Mouse (Mus musculus) heart, postnatal 14 days (tissue): ENCODE data around the gene Map3k14. TPM values are rescaled to one million over a fixed set of nuclear protein-coding genes. Genes with fewer than 3 reads are reported as not detected.
"Not testable (repeated sequence)": the region's sequence is repeated elsewhere in the genome, so short reads cannot be mapped to it uniquely, and the experiment has no call there.

Experiments used
- DNase-seq, 2 experiments: peaks; one replicate each; pipeline ENCODE4 v3.0.0; 2021 to 2022
- intact Hi-C: fragments of 180-260 bp; cut with DNase I; formaldehyde crosslinking; loops from one replicate; pipeline ENCODE4 v1.15.1; 2025
- long read RNA-seq, 2 experiments: library from polyadenylated mRNA; stranded (forward); transcript quantifications; one replicate each; pipeline ENCODE4 v2.0.0; 2021
- total RNA-seq, 2 experiments: library from RNA; stranded (reverse); gene quantifications; 2 replicates each; pipeline ENCODE4 v1.2.3; 2021

The Map3k14 gene
- 1 to 10 TPM; 3.5 to 4.0 TPM for total RNA-seq
- long read RNA-seq, experiment 1, full-length matches to known transcripts = 2 of 4 reads
- long read RNA-seq, experiment 1, partial matches to known transcripts = 2 of 4 reads
- long read RNA-seq, experiment 1, other reads (novel, unspliced or antisense) = 0 of 4 reads
- long read RNA-seq, experiment 2, full-length matches to known transcripts = 1 of 3 reads
- long read RNA-seq, experiment 2, partial matches to known transcripts = 2 of 3 reads
- long read RNA-seq, experiment 2, other reads (novel, unspliced or antisense) = 0 of 3 reads

DNA sequence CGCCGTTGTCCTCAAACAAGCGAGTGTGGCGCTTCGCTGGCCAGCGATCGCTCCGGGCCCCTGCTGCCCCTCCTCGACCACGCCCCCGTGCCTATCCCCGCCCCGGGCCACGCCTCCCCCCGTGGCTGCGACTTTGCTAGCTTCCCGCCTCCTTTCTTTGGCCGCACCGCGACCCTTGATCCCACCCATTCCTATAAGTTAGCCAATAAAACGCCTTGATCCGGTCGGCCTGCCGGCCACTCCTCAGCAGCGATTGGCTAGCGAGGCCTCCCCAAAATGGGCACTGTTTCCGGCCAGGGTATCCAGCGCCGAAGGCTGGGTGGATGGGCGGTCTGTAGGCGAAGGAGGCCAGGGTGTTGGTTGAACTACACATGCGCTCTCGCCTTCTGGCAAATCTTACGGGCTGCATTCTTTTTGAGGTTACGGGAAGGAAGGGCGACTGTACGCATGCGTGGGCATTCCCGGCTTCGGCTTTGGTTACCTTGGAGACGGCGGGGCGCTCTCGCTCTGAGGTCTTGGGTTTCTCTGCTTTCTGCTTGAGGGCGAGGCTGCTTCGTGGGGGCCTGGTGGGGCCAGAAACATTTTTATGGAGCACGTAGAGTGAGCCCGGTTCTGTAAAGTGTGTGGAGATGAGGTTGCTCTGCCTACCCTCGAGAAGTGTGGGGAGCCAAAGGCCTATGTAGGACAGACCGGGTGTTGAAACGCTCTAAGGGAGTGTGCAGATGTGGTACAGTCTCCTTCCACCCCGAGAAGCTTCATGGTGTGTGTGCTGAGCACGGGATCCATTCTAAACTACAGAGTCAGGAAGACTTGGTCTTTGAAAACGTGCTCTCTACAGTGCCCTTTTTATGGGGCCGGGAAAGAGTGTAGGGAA, at the start of gene Map3k14:
TSS of gene Map3k14 (minus strand) at position 127 of the 874 bp plus-strand sequence.
- intact Hi-C loops = no loop called here
- peak; percentile 99 to 100 for DNase-seq

DNA sequence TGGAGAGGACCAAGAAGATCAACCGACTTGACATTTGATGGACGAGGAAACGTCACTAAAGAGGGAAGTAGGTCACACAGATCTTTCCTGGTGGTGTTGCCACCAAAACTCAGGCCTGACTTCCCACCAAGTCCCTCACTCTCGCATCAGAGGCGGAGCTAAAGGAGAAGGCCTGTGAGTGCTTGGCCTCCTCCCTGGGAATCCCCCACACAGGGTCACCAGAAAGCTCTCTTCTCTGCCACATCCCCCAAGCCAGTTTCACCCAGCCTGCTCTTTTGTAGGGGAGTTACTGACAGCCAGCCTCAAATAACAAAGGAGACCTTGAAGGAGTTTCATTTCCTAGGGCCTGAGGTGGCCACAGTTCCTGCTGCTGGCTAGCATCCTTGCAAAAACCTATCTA, 48.1 kb upstream of the Map3k14 start:
- intact Hi-C loops = loop anchor here (5.0 kb wide), 1 partner anchor 33 kb away; no protein-coding TSS in a partner anchor
- no peak for DNase-seq

GRCm38 (mm10) chr11:103314736-103315374, 47.6 kb upstream of the Map3k14 start:
- DNase-seq = no peak
- intact Hi-C loops = loop anchor here (5.0 kb wide), 1 partner anchor 33 kb away; no protein-coding TSS in a partner anchor

- intact Hi-C loops = no loop called here
- DNase-seq = no peak
These were observed 46.3 kb upstream of the Map3k14 start for GRCm38 (mm10) chr11:103313542-103313941.

GRCm38 (mm10) chr11:103312655-103313255, 45.5 kb upstream of the Map3k14 start:
- intact Hi-C loops = no loop called here
- DNase-seq = no peak

GRCm38 (mm10) chr11:103311960-103312611, 44.8 kb upstream of the Map3k14 start:
- peak; percentile 71 to 74 for DNase-seq
- intact Hi-C loops = no loop called here

- DNase-seq = no peak
- intact Hi-C loops = no loop called here
These were observed 42.8 kb upstream of the Map3k14 start for GRCm38 (mm10) chr11:103309956-103310574.

DNA sequence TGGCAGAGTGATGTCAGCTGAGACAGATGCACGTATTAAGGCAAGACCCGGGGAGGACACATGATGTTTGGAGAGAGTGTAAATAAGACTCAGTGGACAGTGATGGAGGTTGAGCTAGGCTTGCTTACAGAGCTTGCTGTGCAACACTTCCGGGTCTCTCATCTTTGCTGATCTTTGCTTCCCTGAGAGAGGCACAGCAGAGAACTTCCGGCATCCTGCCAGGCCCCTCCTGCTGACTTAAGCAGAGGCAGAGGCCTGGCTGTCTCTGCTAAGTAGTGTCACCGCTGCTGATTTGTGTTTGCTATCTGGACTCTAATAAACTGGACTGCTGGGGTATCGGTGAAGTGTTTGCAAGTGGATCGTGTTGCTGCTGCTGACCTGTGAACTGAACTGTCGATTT, 40.6 kb upstream of the Map3k14 start:
- DNase-seq = peak; percentile 62
- intact Hi-C loops = no loop called here

DNA sequence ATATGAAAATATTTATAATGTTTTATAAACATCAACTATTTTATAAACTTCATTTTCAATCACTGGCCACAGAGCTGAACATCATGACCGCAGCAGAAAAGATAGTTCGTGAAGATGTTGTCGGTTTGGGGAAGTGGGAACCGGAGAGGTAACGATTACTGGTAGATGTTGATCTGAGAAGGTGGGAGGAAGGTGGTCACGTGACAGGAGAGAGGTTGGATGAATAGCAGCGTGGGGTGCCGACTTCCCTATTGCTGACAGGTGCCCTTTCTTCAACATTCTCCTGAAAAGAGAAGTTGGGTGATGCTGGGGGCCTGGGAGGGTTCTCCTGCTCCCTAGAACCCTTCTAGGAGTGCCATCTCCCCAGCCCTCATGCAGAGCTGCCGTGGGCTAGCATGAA, 37.3 kb upstream of the Map3k14 start:
- intact Hi-C loops = no loop called here
- no peak for DNase-seq

DNA sequence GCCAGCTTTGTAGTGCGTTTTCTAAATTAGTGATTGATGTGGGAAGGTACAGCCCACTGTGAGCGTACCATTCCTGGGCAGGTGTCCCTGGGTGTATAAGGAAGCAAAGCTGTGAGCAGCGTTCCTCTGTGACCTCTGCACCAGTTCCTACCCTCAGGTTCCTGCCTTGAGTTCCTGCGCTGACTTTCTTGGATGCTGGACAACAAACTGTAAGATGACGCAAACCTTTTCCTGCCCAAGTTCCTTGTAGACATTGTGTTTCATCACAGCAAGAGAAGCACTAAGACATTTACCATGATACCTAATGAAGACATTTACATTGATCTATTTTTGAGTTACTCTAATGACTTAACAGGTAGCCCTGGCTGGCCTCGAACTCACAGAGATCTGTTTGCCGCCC, 27.5 kb upstream of the Map3k14 start:
- intact Hi-C loops = no loop called here

DNA sequence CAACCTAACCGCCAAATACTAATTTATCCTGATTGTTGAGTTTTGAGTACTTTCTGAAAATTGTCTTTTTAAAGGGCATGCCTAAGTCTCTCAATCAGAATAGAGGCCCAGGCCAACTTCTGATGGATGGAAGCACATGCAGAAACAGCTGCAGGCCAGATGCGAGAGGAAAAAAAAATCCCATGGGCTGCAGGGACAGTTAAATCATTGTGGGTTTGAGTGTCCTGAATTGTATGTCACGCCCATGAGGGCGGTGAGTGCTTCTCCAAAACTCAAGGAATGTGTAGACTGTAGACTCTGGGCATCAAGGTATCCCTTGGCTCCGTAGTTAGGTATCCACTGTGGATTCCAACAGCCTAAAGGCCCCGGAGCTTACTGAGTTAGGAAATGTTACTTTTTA, 26.8 kb upstream of the Map3k14 start:
- DNase-seq = peak; percentile 33 to 61

More for the DNA sequence above, 27.5 kb upstream of the Map3k14 start:
- DNase-seq = no peak

DNA sequence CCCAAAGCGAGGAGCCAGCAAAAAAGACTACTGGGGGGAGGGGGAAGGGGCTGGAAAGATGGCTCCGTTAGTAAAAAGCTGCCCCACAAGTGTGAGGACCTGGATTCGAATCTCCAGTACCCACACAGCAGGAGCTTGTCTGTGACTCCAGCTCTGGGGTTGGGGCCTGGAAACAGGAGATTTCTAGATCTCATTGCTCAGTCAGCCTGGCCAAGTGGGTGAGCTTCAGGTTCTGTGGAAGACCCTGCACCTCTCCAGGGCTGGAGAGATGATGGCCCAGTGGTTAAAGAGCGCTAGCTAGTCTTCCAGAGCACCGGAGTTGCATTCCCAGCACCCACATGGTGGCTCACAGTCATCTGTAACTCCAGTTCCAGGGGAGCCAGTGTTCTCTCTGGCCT, 25.6 kb upstream of the Map3k14 start:
- intact Hi-C loops = no loop called here
- DNase-seq = no peak

More for the DNA sequence above, 26.8 kb upstream of the Map3k14 start:
- intact Hi-C loops = no loop called here

DNA sequence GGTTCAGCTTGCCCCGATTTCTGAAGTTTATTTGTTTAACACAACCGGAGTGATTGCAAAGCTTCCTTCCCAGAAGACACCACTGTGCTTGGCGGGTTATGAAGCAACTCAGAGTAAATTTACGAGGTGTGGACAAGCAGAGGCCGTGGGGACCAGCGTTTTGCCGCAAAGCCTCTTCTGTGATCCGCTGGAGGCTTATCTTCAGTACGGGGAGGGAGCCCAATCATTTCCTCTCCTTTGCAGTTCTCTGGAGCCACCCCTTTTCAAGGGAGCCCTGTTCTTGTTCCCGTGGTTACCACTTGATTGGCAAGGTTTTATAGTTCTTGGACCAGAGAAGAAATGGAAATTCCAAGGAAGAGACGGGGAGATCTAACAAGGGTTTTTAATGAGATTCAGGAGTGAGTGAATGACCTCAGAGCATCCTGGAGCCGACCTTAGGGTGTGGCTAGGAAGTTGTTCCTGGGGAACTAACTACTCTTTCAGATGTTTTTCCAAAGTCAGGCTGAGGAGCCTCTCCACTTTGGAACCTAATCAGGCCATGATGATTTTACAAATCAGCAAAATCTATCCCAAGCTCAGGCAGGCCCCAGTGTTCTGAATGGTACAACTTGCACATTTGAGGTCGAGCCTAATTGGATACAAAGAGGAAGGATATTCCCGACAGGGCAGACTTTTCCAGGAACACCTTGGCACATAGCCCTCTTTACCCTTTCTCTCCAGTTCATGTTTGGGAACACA, 25.0 kb upstream of the Map3k14 start:
- intact Hi-C loops = no loop called here
- peak; percentile 57 to 63 for DNase-seq

DNA sequence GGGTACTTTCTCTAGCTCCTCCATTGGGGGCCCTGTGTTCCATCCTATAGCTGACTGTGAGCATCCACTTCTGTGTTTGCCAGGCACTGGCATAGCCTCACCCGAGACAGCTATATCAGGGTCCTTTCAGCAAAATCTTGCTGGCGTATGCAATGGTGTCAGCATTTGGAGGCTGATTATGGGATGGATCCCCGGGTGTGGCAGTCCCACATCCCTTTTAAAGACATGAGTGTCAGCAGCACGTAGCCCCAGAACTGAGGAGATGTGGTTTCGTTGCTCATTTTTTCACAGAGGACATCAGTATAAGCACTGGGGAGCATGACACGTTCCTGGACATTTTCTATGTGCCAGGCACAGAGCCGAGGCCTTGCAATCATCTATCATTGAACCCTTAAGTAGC, 23.6 kb upstream of the Map3k14 start:
- intact Hi-C loops, DNase-seq: not testable (repeated sequence)

- DNase-seq = peak in 1 of 2 experiments; percentile 49
These were observed 21.2 kb upstream of the Map3k14 start for GRCm38 (mm10) chr11:103288291-103288963.

GRCm38 (mm10) chr11:103286910-103287309, 19.6 kb upstream of the Map3k14 start:
- no peak for DNase-seq
- intact Hi-C loops = no loop called here

More at GRCm38 (mm10) chr11:103288291-103288963, 21.2 kb upstream of the Map3k14 start:
- intact Hi-C loops = no loop called here

- DNase-seq = peak; percentile 45 to 60
- intact Hi-C loops = no loop called here
These were observed 18.7 kb upstream of the Map3k14 start for GRCm38 (mm10) chr11:103285951-103286350.

DNA sequence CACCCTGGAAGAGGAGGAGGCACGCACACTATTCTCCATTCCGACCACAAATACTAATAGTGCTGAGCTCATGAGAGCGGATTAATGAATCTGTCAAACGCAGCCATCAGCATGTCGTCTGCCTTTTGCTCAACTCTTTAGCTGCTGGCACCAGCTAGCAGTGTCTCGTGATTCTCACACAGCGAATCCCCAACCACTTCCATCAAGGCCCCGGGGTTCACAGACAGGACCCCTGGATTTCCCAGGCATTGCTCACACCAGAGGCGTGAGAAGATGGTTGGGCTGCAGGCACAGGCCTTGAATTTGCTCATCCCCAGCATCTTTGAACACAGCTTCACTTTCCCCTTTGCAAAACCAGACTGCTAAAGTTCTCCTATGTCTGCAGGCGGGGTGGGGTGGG, 18.0 kb upstream of the Map3k14 start:
- intact Hi-C loops = no loop called here
- no peak for DNase-seq
